Mouse (Mus musculus) midbrain, embryonic 10.5 days (tissue): ENCODE measurements at regions not wholly inside any gene's neighbourhood (a gene's known extent, or its start where the extent isn't known, plus 50 kb on each side); places are given as distances from the start of the nearest gene placed in this dataset.
A peak's percentile ranks its signal among the peaks of the same experiment; 100 is the strongest.

Experiments used
- DNase-seq: peaks from one replicate; pipeline ENCODE4 v3.0.0-alpha.2; 2017; ENCODE audit warnings: low spot score
- H3K27ac ChIP-seq: fragments of 300-500 bp; sonication (generic); replicated peaks from 2 replicates; pipeline ENCODE4 v1.5.1; 2016; ENCODE audit warnings: mild to moderate bottlenecking
- H3K27me3 ChIP-seq: fragments of 300-500 bp; sonication (generic); 2 replicates; pipeline ENCODE4 v1.6.1; 2016; ENCODE audit warnings: low read depth, mild to moderate bottlenecking; ENCODE audit not compliant: poor library complexity, severe bottlenecking
- H3K36me3 ChIP-seq: fragments of 300-500 bp; sonication (generic); 2 replicates; pipeline ENCODE4 v1.6.1; 2016; ENCODE audit warnings: mild to moderate bottlenecking, moderate library complexity
- H3K4me1 ChIP-seq: fragments of 300-500 bp; sonication (generic); 2 replicates; pipeline ENCODE4 v1.6.1; 2016
- H3K4me3 ChIP-seq: fragments of 300-500 bp; sonication (generic); 2 replicates; pipeline ENCODE4 v1.5.1; 2016; ENCODE audit warnings: mild to moderate bottlenecking, moderate library complexity
- H3K9me3 ChIP-seq: fragments of 300-500 bp; sonication (generic); replicated peaks from 2 replicates; pipeline ENCODE4 v1.6.1; 2016; ENCODE audit warnings: mild to moderate bottlenecking
- WGBS: fragments of 180-500 bp; shearing (Covaris S2); methylation state at CpG from one replicate; pipeline ENCODE4 v1.1.7; 2016; 5-methylcytosine and 5-hydroxymethylcytosine counted together

DNA sequence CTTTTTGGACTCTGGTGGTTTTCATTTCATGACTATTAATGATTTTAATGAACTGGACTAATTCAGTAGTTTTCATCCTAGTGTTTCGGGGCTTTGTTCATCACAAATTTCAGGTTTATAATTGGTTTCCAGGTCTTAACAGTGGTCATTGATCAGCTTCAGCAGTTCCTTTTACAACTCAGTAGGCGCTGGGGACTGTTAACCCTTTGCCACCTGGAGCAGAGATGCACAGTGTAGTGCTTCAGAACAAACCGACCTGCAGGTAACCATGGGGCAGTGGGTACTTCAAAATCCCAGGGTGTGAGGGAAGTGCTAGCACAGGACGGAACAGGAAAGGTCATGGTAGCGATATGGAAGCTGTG lies 180.1 kb upstream of the Mpped2 start:
- Histone ChIP-seq H3K4me1 (peaks cover 14% of the 10 kb centered on the region), H3K27me3 (no peaks in the 10 kb centered on the region), H3K4me3 (no peak overlapping the region), H3K36me3 (no peaks in the 10 kb centered on the region), H3K9me3 (no peaks in the 10 kb centered on the region), H3K27ac (no peak overlapping the region)
- 34% methylated on average over 5 of the region's 5 CpGs for WGBS
- no peak for DNase-seq

DNA sequence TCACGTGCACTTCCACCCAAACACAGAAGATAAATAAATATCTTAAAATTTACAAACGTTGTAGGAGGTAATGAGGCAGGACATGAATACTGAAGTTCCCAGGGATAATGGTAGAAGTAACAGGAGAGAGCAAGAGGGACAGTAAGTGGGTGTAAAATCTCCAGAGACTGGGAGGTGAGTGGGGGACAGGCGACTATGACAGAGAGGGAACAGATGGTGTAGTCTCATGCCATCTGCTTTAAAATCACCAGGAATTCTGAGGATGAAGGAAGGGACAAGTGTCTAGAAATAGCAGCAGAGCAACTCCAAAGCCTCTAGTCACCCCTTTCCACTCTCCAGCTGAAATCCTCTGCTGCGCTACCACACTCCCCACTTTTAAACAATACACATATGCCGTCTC lies 175.8 kb upstream of the Mpped2 start:
- WGBS: 83% methylated on average over 5 of the region's 5 CpGs
- Histone ChIP-seq H3K36me3 (no peaks in the 10 kb centered on the region), H3K4me1 (peaks cover 13% of the 10 kb centered on the region), H3K27me3 (no peaks in the 10 kb centered on the region), H3K9me3 (no peaks in the 10 kb centered on the region), H3K27ac (no peak overlapping the region), H3K4me3 (no peak overlapping the region)
- DNase-seq: no peak

DNA sequence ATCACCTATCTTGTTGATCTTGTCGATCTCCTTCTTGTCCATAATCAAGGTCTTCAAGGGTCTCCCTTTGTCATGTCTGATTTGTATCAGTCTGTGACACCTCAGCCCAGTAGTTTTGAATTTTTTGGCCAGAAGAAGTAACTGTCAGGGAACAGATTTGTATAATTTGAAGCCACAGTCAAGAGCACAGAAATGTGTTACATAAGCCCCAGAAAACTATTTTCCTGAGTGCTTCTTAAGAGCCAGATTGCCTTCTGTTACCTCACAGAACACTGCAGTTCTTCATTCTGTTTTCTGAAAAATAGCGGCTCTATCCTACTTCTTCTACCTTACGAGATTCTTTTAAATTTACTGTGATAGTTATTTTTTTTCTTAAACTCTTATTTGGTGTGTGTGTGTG lies 170.1 kb upstream of the Mpped2 start:
- Histone ChIP-seq H3K27me3 (no peaks in the 10 kb centered on the region), H3K4me1 (peaks cover 5% of the 10 kb centered on the region), H3K4me3 (no peak overlapping the region), H3K36me3 (no peaks in the 10 kb centered on the region), H3K9me3 (no peaks in the 10 kb centered on the region), H3K27ac (no peak overlapping the region)
- WGBS: 94% methylated on average over 3 of the region's 3 CpGs
- DNase-seq: no peak

DNA sequence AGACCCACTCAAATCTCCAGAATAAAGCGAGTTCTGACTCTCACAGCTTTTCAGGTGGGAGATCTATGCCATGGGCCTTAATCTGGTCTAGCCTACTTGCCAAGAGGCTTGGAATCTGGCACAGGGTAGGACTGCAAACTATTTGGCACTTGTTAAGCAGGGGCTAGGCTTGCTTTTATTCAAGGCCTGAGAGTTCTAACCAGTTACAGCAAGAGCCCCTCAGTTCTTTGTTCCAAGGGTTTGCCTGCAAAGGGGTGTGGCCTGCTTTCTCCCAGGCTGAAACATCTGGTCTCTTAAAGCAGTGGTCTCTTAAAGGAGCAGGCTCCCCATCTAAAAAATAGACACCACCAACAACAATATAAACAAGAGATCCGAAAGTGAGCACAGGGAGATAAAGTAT lies 166.1 kb upstream of the Mpped2 start:
- Histone ChIP-seq H3K9me3 (no peaks in the 10 kb centered on the region), H3K27me3 (no peaks in the 10 kb centered on the region), H3K27ac (peak overlapping the region; percentile 80), H3K4me3 (no peak overlapping the region), H3K36me3 (no peaks in the 10 kb centered on the region), H3K4me1 (peaks cover 5% of the 10 kb centered on the region)
- WGBS: 67% methylated on average over 2 of the region's 2 CpGs
- DNase-seq: peak; percentile 31

DNA sequence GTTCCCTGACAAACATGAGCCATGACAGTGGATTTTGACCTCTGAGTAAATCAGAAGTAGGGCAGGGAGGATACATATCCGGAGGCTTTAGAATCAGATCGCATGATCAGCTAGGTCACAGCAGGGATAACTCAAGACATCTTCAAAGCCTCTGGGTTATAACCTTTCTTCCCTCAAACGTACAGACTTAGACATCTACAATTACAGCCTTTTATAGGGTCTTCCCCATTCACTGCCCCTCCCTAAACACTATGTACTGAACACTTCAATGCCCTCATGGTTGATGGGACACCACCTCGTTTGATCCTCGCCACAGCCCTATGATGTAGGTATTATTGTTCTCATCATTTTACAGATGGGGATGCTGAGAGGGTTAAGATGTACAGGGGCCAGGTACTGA lies 163.8 kb upstream of the Mpped2 start:
- no peaks in the 10 kb centered on the region for H3K36me3 ChIP-seq
- 70% methylated on average over 5 of the region's 5 CpGs for WGBS
- no peaks in the 10 kb centered on the region for H3K9me3 ChIP-seq
- H3K4me3 ChIP-seq: no peak overlapping the region
- DNase-seq: no peak
- no peaks in the 10 kb centered on the region for H3K27me3 ChIP-seq
- H3K27ac ChIP-seq: no peak overlapping the region
- peaks cover 5% of the 10 kb centered on the region for H3K4me1 ChIP-seq

DNA sequence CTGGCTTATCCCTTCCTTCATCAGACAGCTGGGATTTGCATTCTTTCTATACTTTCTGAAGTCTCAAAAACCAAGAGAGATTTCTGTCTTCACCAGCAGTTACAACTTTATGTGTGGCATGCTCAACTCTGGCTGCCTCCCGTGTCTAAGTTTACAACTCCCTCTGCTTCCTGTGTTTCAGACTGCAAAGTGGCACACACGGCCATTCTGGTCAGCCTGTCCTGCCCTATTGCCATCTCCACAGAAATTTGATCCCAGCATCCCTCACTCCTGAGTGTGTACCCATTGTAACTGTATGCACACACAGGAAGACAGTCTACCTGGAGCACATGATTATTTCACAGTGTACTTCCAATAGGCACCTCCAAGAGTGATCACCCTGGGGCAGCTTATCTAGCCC lies 163.3 kb upstream of the Mpped2 start:
- H3K9me3 ChIP-seq: no peaks in the 10 kb centered on the region
- H3K36me3 ChIP-seq: no peaks in the 10 kb centered on the region
- H3K4me3 ChIP-seq: no peak overlapping the region
- H3K4me1 ChIP-seq: peaks cover 5% of the 10 kb centered on the region
- DNase-seq: no peak
- H3K27me3 ChIP-seq: no peaks in the 10 kb centered on the region
- no peak overlapping the region for H3K27ac ChIP-seq
- 80% methylated on average over 2 of the region's 2 CpGs for WGBS

DNA sequence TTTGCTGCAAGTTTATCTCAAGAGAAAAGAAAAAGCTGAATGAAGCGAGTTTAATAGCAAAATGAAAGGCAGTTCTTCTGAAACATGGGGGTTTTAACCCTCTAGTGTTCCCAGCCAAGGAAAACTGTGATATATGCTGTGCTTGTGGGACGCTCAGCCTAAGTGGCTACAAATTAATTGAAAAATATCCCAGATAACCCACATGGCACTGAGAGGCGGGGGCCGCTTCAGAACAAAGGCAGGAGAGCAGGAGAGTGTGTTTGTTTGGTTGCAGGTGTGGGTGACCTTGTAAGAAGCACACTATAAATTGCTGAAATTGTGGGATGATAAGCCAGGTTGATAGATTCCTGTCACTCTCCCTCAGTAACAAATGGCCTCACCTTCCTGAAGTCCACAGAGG lies 154.7 kb upstream of the Mpped2 start:
- Histone ChIP-seq H3K36me3 (no peaks in the 10 kb centered on the region), H3K4me3 (no peak overlapping the region), H3K9me3 (no peaks in the 10 kb centered on the region), H3K27ac (no peak overlapping the region), H3K27me3 (no peaks in the 10 kb centered on the region), H3K4me1 (peaks cover 5% of the 10 kb centered on the region; the same call in 1 of the 2 replicates)
- DNase-seq: no peak
- 89% methylated on average over 4 of the region's 4 CpGs for WGBS

DNA sequence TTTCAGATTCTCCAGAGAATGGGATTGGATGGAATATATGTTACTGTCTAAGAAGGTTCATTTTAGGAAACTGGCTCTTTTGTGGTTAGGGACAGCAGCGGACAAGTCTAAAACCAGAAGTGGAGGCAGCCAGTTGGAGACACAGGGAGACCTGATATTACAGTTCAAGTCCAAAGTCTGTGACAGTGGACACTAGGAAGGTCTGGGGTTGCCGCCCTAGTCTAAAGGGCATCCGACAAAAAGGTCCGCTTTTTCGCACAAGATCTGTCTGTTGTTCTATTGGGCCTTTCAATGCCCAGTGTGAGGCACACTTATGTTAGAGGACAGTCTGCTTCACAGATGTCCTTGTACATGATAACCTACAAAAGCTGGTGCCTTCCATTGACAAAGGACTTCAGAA lies 152.9 kb upstream of the Mpped2 start:
- no peaks in the 10 kb centered on the region for H3K9me3 ChIP-seq
- peaks cover 5% of the 10 kb centered on the region; the same call in 1 of the 2 replicates for H3K4me1 ChIP-seq
- no peak overlapping the region for H3K4me3 ChIP-seq
- no peak for DNase-seq
- H3K27ac ChIP-seq: no peak overlapping the region
- H3K27me3 ChIP-seq: no peaks in the 10 kb centered on the region
- no peaks in the 10 kb centered on the region for H3K36me3 ChIP-seq
- WGBS: 95% methylated on average over 5 of the region's 5 CpGs

DNA sequence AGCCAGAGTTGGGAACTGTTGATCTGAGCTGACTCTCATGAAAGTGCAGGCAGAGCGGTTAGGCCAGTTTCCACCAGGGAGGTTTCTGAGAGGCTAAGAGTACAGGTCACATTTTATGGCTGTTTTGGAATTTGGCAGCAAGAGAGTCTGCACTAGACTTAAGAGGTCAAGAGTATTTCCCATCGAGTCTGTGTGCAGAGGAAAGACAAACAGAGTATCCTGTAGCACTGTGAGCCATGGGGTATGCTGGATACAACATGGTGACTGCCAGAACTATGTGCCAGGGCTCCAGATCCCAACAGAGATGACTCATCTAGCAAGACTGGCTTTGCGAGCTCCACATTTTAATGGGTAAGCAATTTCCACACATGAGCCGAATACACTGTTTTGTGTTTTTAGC lies 146.0 kb upstream of the Mpped2 start:
- H3K27me3 ChIP-seq: no peaks in the 10 kb centered on the region
- no peaks in the 10 kb centered on the region for H3K9me3 ChIP-seq
- no peak for DNase-seq
- no peaks in the 10 kb centered on the region for H3K36me3 ChIP-seq
- H3K4me1 ChIP-seq: no peaks in the 10 kb centered on the region
- H3K27ac ChIP-seq: no peak overlapping the region
- no peak overlapping the region for H3K4me3 ChIP-seq
- whole genome bisulfite sequencing: 89% methylated on average over 4 of the region's 4 CpGs

DNA sequence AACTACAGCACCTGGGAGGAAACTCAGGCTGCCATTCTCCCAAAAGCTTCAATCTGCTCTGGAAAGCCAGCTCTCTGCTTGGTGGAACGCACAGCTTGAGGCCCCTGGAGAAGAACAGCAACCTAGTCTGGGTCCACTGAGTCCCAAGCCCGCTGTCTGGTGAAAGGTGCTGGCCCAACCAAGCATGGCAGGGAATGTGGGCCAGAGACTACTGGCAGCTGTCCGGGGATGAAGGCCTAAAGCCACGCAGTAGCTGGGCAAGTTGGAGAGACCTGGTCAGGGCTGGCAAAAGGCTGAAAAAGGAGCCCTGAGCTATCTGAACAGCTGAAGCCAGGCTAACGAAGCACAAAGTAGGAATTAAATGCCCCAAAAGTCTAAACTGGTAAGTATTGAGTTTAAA lies 139.4 kb upstream of the Mpped2 start:
- no peak overlapping the region for H3K27ac ChIP-seq
- no peaks in the 10 kb centered on the region for H3K27me3 ChIP-seq
- no peaks in the 10 kb centered on the region for H3K36me3 ChIP-seq
- no peak overlapping the region for H3K4me3 ChIP-seq
- 69% methylated on average over 5 of the region's 5 CpGs for WGBS
- DNase-seq: no peak
- no peaks in the 10 kb centered on the region for H3K9me3 ChIP-seq
- no peaks in the 10 kb centered on the region for H3K4me1 ChIP-seq

DNA sequence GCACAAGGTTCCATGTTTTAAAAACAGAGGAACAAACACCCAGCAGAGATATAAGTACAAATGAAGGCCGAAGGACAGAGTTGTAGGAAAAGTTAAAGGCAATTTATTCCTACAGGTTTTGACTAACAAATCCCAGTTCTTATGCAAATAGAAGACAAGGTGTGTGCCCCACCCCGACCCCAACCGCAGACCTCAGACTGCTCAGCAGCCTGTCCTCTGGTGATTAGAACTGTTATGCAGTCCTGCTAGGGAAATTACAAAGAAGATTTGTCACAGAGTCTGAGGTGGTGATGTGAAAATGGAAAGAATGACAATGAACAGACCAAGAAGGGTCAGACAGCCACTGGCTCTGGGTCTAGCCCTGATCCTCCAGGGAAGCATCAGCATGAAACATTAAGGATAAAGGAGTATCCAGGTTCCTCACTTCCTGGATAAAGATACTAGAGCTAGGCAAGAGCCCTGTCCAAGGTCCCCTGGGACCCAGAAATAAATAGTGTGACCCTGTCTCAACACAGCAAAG lies 131.4 kb upstream of the Mpped2 start:
- DNase-seq: no peak
- WGBS: 67% methylated on average over 3 of the region's 3 CpGs
- H3K9me3 ChIP-seq: no peaks in the 10 kb centered on the region

DNA sequence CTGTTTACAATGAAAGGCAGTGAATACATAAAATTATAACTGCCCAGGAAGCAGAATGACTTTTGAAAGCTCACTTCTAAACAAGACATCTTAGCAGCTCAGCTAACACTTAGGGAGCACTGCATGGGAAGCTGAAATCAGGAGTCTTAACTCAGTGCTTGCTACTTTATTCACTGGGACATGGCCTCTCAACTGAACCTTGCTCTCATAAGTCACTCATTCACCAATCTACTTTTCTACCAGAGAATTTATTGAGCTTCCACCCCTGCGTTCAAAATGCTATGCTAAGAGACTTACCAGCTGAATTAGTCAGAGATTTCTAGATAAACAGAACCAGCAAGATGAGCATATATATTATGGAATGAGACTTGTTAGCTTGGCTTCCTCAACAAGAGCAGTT lies 122.8 kb upstream of the Mpped2 start:
- WGBS: 92% methylated on average over 1 of the region's 1 CpGs
- no peak overlapping the region for H3K4me3 ChIP-seq
- no peaks in the 10 kb centered on the region for H3K4me1 ChIP-seq
- H3K36me3 ChIP-seq: no peaks in the 10 kb centered on the region
- no peaks in the 10 kb centered on the region for H3K9me3 ChIP-seq
- H3K27me3 ChIP-seq: no peaks in the 10 kb centered on the region
- no peak overlapping the region for H3K27ac ChIP-seq
- DNase-seq: no peak

More for the DNA sequence above, 131.4 kb upstream of the Mpped2 start:
- no peaks in the 10 kb centered on the region for H3K27me3 ChIP-seq
- no peaks in the 10 kb centered on the region for H3K4me1 ChIP-seq
- H3K4me3 ChIP-seq: no peak overlapping the region
- no peaks in the 10 kb centered on the region for H3K36me3 ChIP-seq
- no peak overlapping the region for H3K27ac ChIP-seq

DNA sequence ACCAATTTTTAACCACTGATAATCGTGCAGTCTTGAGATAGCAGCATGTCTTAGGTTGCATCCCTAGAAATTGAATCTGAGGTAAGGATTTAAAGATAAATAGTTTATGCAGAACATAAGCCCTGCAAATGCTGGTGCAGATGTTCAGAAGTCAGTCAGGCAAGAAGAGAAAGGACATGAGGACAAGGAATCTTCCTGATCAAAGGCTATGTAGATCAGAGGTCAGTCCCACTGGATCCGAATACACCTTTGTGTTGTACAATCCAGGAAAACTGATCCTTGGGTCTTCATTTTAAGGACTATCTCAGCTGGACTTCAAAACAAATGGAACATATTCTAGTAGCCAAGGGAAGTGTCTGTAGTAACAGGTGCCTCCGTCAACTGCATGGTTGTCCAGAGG lies 121.7 kb upstream of the Mpped2 start:
- no peaks in the 10 kb centered on the region for H3K9me3 ChIP-seq
- H3K4me1 ChIP-seq: no peaks in the 10 kb centered on the region
- DNase-seq: no peak
- 86% methylated on average over 3 of the region's 3 CpGs for WGBS
- H3K27me3 ChIP-seq: no peaks in the 10 kb centered on the region
- no peaks in the 10 kb centered on the region for H3K36me3 ChIP-seq
- H3K4me3 ChIP-seq: no peak overlapping the region
- H3K27ac ChIP-seq: no peak overlapping the region

DNA sequence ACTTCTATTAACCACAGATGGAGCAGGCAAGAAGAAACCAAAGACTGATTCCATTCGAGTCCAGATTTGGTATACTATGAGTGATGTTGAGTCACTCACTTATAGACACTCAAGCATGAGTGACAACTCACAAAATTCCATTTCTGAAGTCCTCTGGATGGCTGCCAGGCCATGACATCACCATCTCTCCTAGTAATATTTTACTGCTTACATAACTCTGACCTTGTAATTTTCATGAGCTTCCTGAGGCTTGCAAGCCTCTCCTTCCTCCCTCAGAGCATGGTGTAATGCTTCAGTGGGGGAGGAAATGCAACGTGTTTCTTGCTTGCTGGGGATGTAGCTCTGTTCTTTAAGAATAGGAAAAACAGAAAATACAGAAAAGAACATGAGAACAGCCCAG lies 121.2 kb upstream of the Mpped2 start:
- Histone ChIP-seq H3K36me3 (no peaks in the 10 kb centered on the region), H3K4me1 (0 out of 2 replicates have a peak, but pooled peaks cover 2% of the 10 kb centered on the region), H3K27ac (no peak overlapping the region), H3K9me3 (no peaks in the 10 kb centered on the region), H3K4me3 (no peak overlapping the region), H3K27me3 (no peaks in the 10 kb centered on the region)
- WGBS: 72% methylated on average over 2 of the region's 2 CpGs
- no peak for DNase-seq
